Mouse (Mus musculus) intestine, postnatal 0 days (tissue): ENCODE measurements around the gene Hyal2. TPM values are rescaled to one million over a fixed set of nuclear protein-coding genes. Genes with fewer than 3 reads are reported as not detected.
A peak's percentile ranks its signal among the peaks of the same experiment; 100 is the strongest.

Experiments
- ATAC-seq: fragments of 200-750 bp; cut with Nextera tagmentation; 2 replicates; pipeline ENCODE4 v1.8.0; 2017; ENCODE audit warnings: mild to moderate bottlenecking, moderate TSS enrichment, moderate library complexity
- H3K27ac ChIP-seq: fragments of 300-500 bp; sonication (generic); 2 replicates; pipeline ENCODE4 v1.5.1; 2014; ENCODE audit warnings: mild to moderate bottlenecking, low read depth, low read length, moderate library complexity
- H3K27me3 ChIP-seq: fragments of 300-500 bp; sonication (generic); replicated peaks from 2 replicates; pipeline ENCODE4 v1.6.1; 2014; ENCODE audit warnings: low read length, mixed read lengths; ENCODE audit not compliant: control insufficient read depth, insufficient read depth
- H3K36me3 ChIP-seq: fragments of 300-500 bp; sonication (generic); 2 replicates; pipeline ENCODE4 v1.6.1; 2014; ENCODE audit warnings: mild to moderate bottlenecking, moderate library complexity; ENCODE audit not compliant: control insufficient read depth, insufficient read depth
- H3K4me1 ChIP-seq: fragments of 300-500 bp; sonication (generic); replicated peaks from 2 replicates; pipeline ENCODE4 v1.6.1; 2014; ENCODE audit warnings: antibody characterized with exemption, low read length, mixed read lengths; ENCODE audit not compliant: control insufficient read depth, insufficient read depth
- H3K4me2 ChIP-seq: fragments of 300-500 bp; sonication (generic); replicated peaks from 2 replicates; pipeline ENCODE4 v1.6.1; 2014; ENCODE audit warnings: low read depth, mild to moderate bottlenecking, moderate library complexity
- H3K4me3 ChIP-seq: fragments of 300-500 bp; sonication (generic); 2 replicates; pipeline ENCODE4 v1.5.1; 2014; ENCODE audit warnings: low read depth, low read length
- H3K9ac ChIP-seq: fragments of 300-500 bp; sonication (generic); 2 replicates; pipeline ENCODE4 v1.6.1; 2014; ENCODE audit warnings: mild to moderate bottlenecking, low read depth, low read length
- H3K9me3 ChIP-seq: fragments of 300-500 bp; sonication (generic); 2 replicates; pipeline ENCODE4 v1.6.1; 2016; ENCODE audit warnings: mixed run types; ENCODE audit not compliant: control insufficient read depth
- CTCF ChIP-seq: sonication (generic); IDR thresholded peaks from 2 replicates; pipeline ENCODE4 v1.5.1; 2016; ENCODE audit warnings: low read depth, mild to moderate bottlenecking, control low read depth, antibody characterized with exemption, moderate library complexity
- WGBS: fragments of 180-500 bp; shearing (Covaris S2); extraction: QIAGEN DNeasy Blood & Tissue Kit; methylation state at CpG from one replicate; pipeline ENCODE4 v1.1.7; 2014; 5-methylcytosine and 5-hydroxymethylcytosine counted together
- polyA plus RNA-seq: library from polyadenylated mRNA; unstranded; fragments of >200 nt; fragmentation: Nextera tagmentation; extraction: Ambion mirVana; gene quantifications from 2 replicates; pipeline ENCODE4 v1.2.1, GENCODE M21; 2015

Hyal2 gene
- polyA plus RNA-seq, 1 experiment from 2014 or later: 52.8 TPM

- peaks cover 38% of the 10 kb centered on the region for H3K36me3 ChIP-seq
- whole genome bisulfite sequencing: 31% methylated on average over 10 of the region's 10 CpGs
Measured at GRCm38 (mm10) chr9:107541005-107541404, 26.7 kb upstream of the Hyal2 start.

GRCm38 (mm10) chr9:107541474-107542351 lies 26.0 kb upstream of the Hyal2 start, which contains the start of the genes Cyb561d2 and Nprl2:
TSS of gene Cyb561d2 (minus strand) at chr9:107542193.
TSS of gene Nprl2 (plus strand) at chr9:107542226.
- WGBS: under 1% methylated on average over 46 of the region's 46 CpGs
- peak within 1 kb of the TSS; percentile 85 for H3K4me2 ChIP-seq

More at GRCm38 (mm10) chr9:107541005-107541404, 26.7 kb upstream of the Hyal2 start:
- Histone ChIP-seq H3K27ac (no peak overlapping the region), H3K4me3 (peak overlapping the region; percentile 69; the same call in 1 of the 2 replicates), H3K9me3 (no peaks in the 10 kb centered on the region), H3K4me1 (peaks cover 6% of the 10 kb centered on the region), H3K4me2 (peak overlapping the region; percentile 85), H3K27me3 (no peaks in the 10 kb centered on the region), H3K9ac (no peak overlapping the region)
- no peak for TF ChIP-seq CTCF
- no peak for ATAC-seq

GRCm38 (mm10) chr9:107542352-107542686 lies 25.4 kb upstream of the Hyal2 start:
- no peak for TF ChIP-seq CTCF
- no peak for ATAC-seq
- peaks cover 38% of the 10 kb centered on the region for H3K36me3 ChIP-seq
- no peaks in the 10 kb centered on the region for H3K9me3 ChIP-seq
- no peak overlapping the region for H3K27ac ChIP-seq
- H3K4me1 ChIP-seq: no peaks in the 10 kb centered on the region; the same call in none of the 2 replicates
- H3K27me3 ChIP-seq: no peaks in the 10 kb centered on the region
- peak overlapping the region; percentile 85 for H3K4me2 ChIP-seq
- peak overlapping the region; percentile 69 for H3K4me3 ChIP-seq
- H3K9ac ChIP-seq: peak overlapping the region; percentile 57
- WGBS: under 1% methylated on average over 11 of the region's 11 CpGs

More at GRCm38 (mm10) chr9:107541474-107542351, 26.0 kb upstream of the Hyal2 start, which contains the start of the genes Cyb561d2 and Nprl2:
- no peak within 1 kb of the TSS; the same call in 1 of the 2 replicates for H3K27ac ChIP-seq
- H3K9me3 ChIP-seq: no peaks in the 10 kb centered on the region
- H3K4me1 ChIP-seq: peaks cover 1% of the 10 kb centered on the region
- H3K27me3 ChIP-seq: no peaks in the 10 kb centered on the region
- peak within 1 kb of the TSS; percentile 57 for H3K9ac ChIP-seq
- peak within 1 kb of the TSS; percentile 69 for H3K4me3 ChIP-seq
- ATAC-seq: peak; percentile 85
- TF ChIP-seq CTCF: no peak; the same call in 1 of the 2 replicates
- peaks cover 38% of the 10 kb centered on the region for H3K36me3 ChIP-seq

GRCm38 (mm10) chr9:107542721-107543120 lies 25.0 kb upstream of the Hyal2 start:
- peak overlapping the region; percentile 69 for H3K4me3 ChIP-seq

GRCm38 (mm10) chr9:107543299-107543698 lies 24.4 kb upstream of the Hyal2 start:
- TF ChIP-seq CTCF: no peak
- peaks cover 29% of the 10 kb centered on the region for H3K36me3 ChIP-seq
- no peak overlapping the region for H3K4me3 ChIP-seq
- no peak for ATAC-seq
- no peak overlapping the region for H3K4me2 ChIP-seq
- H3K9me3 ChIP-seq: no peaks in the 10 kb centered on the region
- H3K4me1 ChIP-seq: no peaks in the 10 kb centered on the region; the same call in none of the 2 replicates
- H3K27ac ChIP-seq: no peak overlapping the region
- 90% methylated on average over 11 of the region's 11 CpGs for WGBS
- no peak overlapping the region for H3K9ac ChIP-seq
- H3K27me3 ChIP-seq: no peaks in the 10 kb centered on the region

More at GRCm38 (mm10) chr9:107542721-107543120, 25.0 kb upstream of the Hyal2 start:
- no peak overlapping the region for H3K27ac ChIP-seq
- H3K4me1 ChIP-seq: no peaks in the 10 kb centered on the region; the same call in none of the 2 replicates
- TF ChIP-seq CTCF: no peak
- H3K27me3 ChIP-seq: no peaks in the 10 kb centered on the region
- no peak overlapping the region; the same call in 1 of the 2 replicates for H3K9ac ChIP-seq
- H3K36me3 ChIP-seq: peaks cover 35% of the 10 kb centered on the region
- H3K9me3 ChIP-seq: no peaks in the 10 kb centered on the region
- ATAC-seq: no peak
- WGBS: 38% methylated on average over 8 of the region's 8 CpGs
- H3K4me2 ChIP-seq: peak overlapping the region; percentile 85

- Histone ChIP-seq H3K4me2 (no peak overlapping the region), H3K9ac (no peak overlapping the region), H3K9me3 (no peaks in the 10 kb centered on the region), H3K4me1 (no peaks in the 10 kb centered on the region; the same call in none of the 2 replicates), H3K27me3 (no peaks in the 10 kb centered on the region), H3K27ac (no peak overlapping the region), H3K36me3 (peaks cover 22% of the 10 kb centered on the region), H3K4me3 (no peak overlapping the region)
- 96% methylated on average over 17 of the region's 17 CpGs for whole genome bisulfite sequencing
- no peak for ATAC-seq
- TF ChIP-seq CTCF: no peak
Measured at GRCm38 (mm10) chr9:107544196-107544700, 23.5 kb upstream of the Hyal2 start.
